Mouse (Mus musculus) bone marrow macrophage, adult 2 months (primary cell): Measurements from ENCODE around the gene Gng4.

Source experiments
- CTCF ChIP-seq: IDR thresholded peaks from 2 replicates; pipeline ENCODE4 v1.5.1; 2012; ENCODE audit warnings: low read depth, mild to moderate bottlenecking, low read length, moderate library complexity
- POLR2A ChIP-seq: IDR thresholded peaks from 2 replicates; pipeline ENCODE4 v1.6.1; 2012; ENCODE audit warnings: mild to moderate bottlenecking, low read depth, low read length, borderline replicate concordance

GRCm38 (mm10) chr13:13784420-13784936 is 619 bp downstream of the Gng4 start:
- no peak for TF ChIP-seq POLR2A
- TF ChIP-seq CTCF, result no peak
